Mouse (Mus musculus): ENCODE data around the gene Dock10.
A peak's percentile ranks its signal among the peaks of the same experiment; 100 is the strongest.

GRCm38 (mm10) chr1:80522197-80522596 lies 236.1 kb downstream of the Dock10 start:
- TF ChIP-seq CTCF (IDR thresholded peaks at IDR 0.05; ENCODE audit: low read depth) (peak; percentile 49), EP300 (optimal IDR thresholded peaks at IDR 0.05) (no peak)

Data from stomach, postnatal 0 days (tissue).